Mouse (Mus musculus): ENCODE results near the gene Stag3. TPM values are rescaled to one million over a fixed set of nuclear protein-coding genes. Genes with fewer than 3 reads are reported as not detected.

Gene Stag3
- total and polyA plus RNA-seq, 3 experiments = 0.07 TPM; not detected in 2

- Histone ChIP-seq H3K79me2 (ENCODE audit: control insufficient read depth, insufficient read depth, low read length, poor library complexity) (no peaks in the 10 kb centered on the region), H3K36me3 (ENCODE audit: control insufficient read depth in 1 of 2, insufficient read depth in 2 of 2, low read length in 2 of 2) (no peaks in the 10 kb centered on the region), H3K27me3 (ENCODE audit: control insufficient read depth in 1 of 2, insufficient read depth in 2 of 2, low read length in 2 of 2) (no peaks in the 10 kb centered on the region; a peak in 1 of 4 replicates), H3K4me3 (ENCODE audit: control insufficient read depth in 1 of 2, insufficient read depth in 1 of 2, low read depth in 2 of 2, low read length in 2 of 2) (no peak overlapping the region), H3K4me1 (ENCODE audit: control insufficient read depth in 1 of 2, insufficient read depth in 2 of 2, low read length in 2 of 2) (no peaks in the 10 kb centered on the region), H3K27ac (ENCODE audit: control insufficient read depth, low read depth, low read length) (no peak overlapping the region), H3K9ac (ENCODE audit: control insufficient read depth, low read depth, low read length, poor library complexity, severe bottlenecking) (no peak overlapping the region), H3K9me3 (replicated peaks; ENCODE audit: insufficient read depth, low read length) (no peaks in the 10 kb centered on the region)
- DNase-seq (ENCODE audit: low read depth, low spot score) = no peak
- TF ChIP-seq EP300 (IDR thresholded peaks at IDR 0.05; ENCODE audit: low read depth in 1 of 2, low read length in 2 of 2) (no peak), POLR2AphosphoS5 (IDR thresholded peaks at IDR 0.05; ENCODE audit: borderline replicate concordance, low read depth, low read length) (no peak), BHLHE40 (IDR thresholded peaks at IDR 0.05; ENCODE audit: borderline replicate concordance, low read depth, low read length) (no peak), TCF12 (IDR thresholded peaks at IDR 0.05; ENCODE audit: low read depth, low read length) (no peak), RAD21 (IDR thresholded peaks at IDR 0.05; ENCODE audit: low read depth, low read length) (no peak), ZC3H11A (IDR thresholded peaks at IDR 0.05; ENCODE audit: low read depth, low read length) (no peak), CHD1 (IDR thresholded peaks at IDR 0.05; ENCODE audit: low read depth, low read length) (no peak), USF1 (IDR thresholded peaks at IDR 0.05; ENCODE audit: low read depth, low read length) (no peak), MAX (IDR thresholded peaks at IDR 0.05; ENCODE audit: low read length) (no peak), MEF2A (IDR thresholded peaks at IDR 0.05; ENCODE audit: extremely low read depth, insufficient replicate concordance, low read depth, low read length, poor library complexity, severe bottlenecking) (no peak), GATA1 (IDR thresholded peaks at IDR 0.05; ENCODE audit: low read depth, low read length) (no peak), ZNF384 (IDR thresholded peaks at IDR 0.05; ENCODE audit: low read depth, low read length) (no peak), CTCF (IDR thresholded peaks at IDR 0.05 in 2 of 3, conservative IDR thresholded peaks at IDR 0.05 in 1 of 3; ENCODE audit: control insufficient read depth in 1 of 3, insufficient read depth in 1 of 3, low read depth in 2 of 3, low read length in 3 of 3, poor library complexity in 1 of 3, severe bottlenecking in 1 of 3) (no peak), ZKSCAN1 (IDR thresholded peaks at IDR 0.05; ENCODE audit: low read depth, low read length) (no peak), ETS1 (IDR thresholded peaks at IDR 0.05; ENCODE audit: low read depth, low read length) (no peak), E2F4 (IDR thresholded peaks at IDR 0.05; ENCODE audit: borderline replicate concordance, low read depth, low read length) (no peak), MYB (IDR thresholded peaks at IDR 0.05; ENCODE audit: low read depth, low read length) (no peak), MAZ (IDR thresholded peaks at IDR 0.05; ENCODE audit: low read depth, low read length) (no peak), HCFC1 (IDR thresholded peaks at IDR 0.05; ENCODE audit: low read depth, low read length) (no peak), MAFK (IDR thresholded peaks at IDR 0.05; ENCODE audit: borderline replicate concordance, low read depth, low read length) (no peak)
These were observed 1.8 kb downstream of the Stag3 start for GRCm38 (mm10) chr5:138281798-138282197.

- Histone ChIP-seq H3K4me1 (ENCODE audit: control insufficient read depth in 1 of 2, insufficient read depth in 2 of 2, low read length in 2 of 2) (no peaks in the 10 kb centered on the region), H3K9me3 (replicated peaks; ENCODE audit: insufficient read depth, low read length) (no peaks in the 10 kb centered on the region), H3K27ac (ENCODE audit: control insufficient read depth, low read depth, low read length) (no peak overlapping the region), H3K27me3 (ENCODE audit: control insufficient read depth in 1 of 2, insufficient read depth in 2 of 2, low read length in 2 of 2) (no peaks in the 10 kb centered on the region), H3K79me2 (ENCODE audit: control insufficient read depth, insufficient read depth, low read length, poor library complexity) (no peaks in the 10 kb centered on the region), H3K36me3 (ENCODE audit: control insufficient read depth in 1 of 2, insufficient read depth in 2 of 2, low read length in 2 of 2) (no peaks in the 10 kb centered on the region), H3K9ac (ENCODE audit: control insufficient read depth, low read depth, low read length, poor library complexity, severe bottlenecking) (no peak overlapping the region), H3K4me3 (ENCODE audit: control insufficient read depth in 1 of 2, insufficient read depth in 1 of 2, low read depth in 2 of 2, low read length in 2 of 2) (no peak overlapping the region)
- TF ChIP-seq CTCF (IDR thresholded peaks at IDR 0.05 in 2 of 3, conservative IDR thresholded peaks at IDR 0.05 in 1 of 3; ENCODE audit: control insufficient read depth in 1 of 3, insufficient read depth in 1 of 3, low read depth in 2 of 3, low read length in 3 of 3, poor library complexity in 1 of 3, severe bottlenecking in 1 of 3) = peak in 2 of 3 experiments; percentile 11 to 41; a peak in 2 of 6 replicates
- no peak for TF ChIP-seq GATA1 (IDR thresholded peaks at IDR 0.05; ENCODE audit: low read depth, low read length)
- TF ChIP-seq RCOR1 (IDR thresholded peaks at IDR 0.05; ENCODE audit: low read depth, low read length) = no peak
- TF ChIP-seq SMC3 (IDR thresholded peaks at IDR 0.05; ENCODE audit: low read depth, low read length) = peak; percentile 43
- no peak for TF ChIP-seq USF2 (IDR thresholded peaks at IDR 0.05; ENCODE audit: borderline replicate concordance in 1 of 2, insufficient read depth in 1 of 2, low read depth in 1 of 2, low read length in 2 of 2)
- TF ChIP-seq MAX (IDR thresholded peaks at IDR 0.05; ENCODE audit: low read length) = no peak
- no peak for TF ChIP-seq ZC3H11A (IDR thresholded peaks at IDR 0.05; ENCODE audit: low read depth, low read length)
- no peak for TF ChIP-seq KAT2A (conservative IDR thresholded peaks at IDR 0.05; ENCODE audit: low read depth, low read length)
- no peak for TF ChIP-seq JUND (IDR thresholded peaks at IDR 0.05; ENCODE audit: low read depth, low read length)
- no peak for TF ChIP-seq POLR2AphosphoS2 (IDR thresholded peaks at IDR 0.05; ENCODE audit: low read length)
- DNase-seq (ENCODE audit: low read depth, low spot score) = peak; percentile 31
These were observed 3.5 kb downstream of the Stag3 start for GRCm38 (mm10) chr5:138283540-138283939.
